Mouse (Mus musculus) forebrain, embryonic 13.5 days (tissue): ENCODE data around the gene Tpgs1. TPM values are rescaled to one million over a fixed set of nuclear protein-coding genes. Genes with fewer than 3 reads are reported as not detected.

Experiments used
- ATAC-seq: fragments of 200-750 bp; cut with Nextera tagmentation; 2 replicates; pipeline ENCODE4 v1.8.0; 2017
- H3K27ac ChIP-seq: fragments of 300-500 bp; sonication (generic); 2 replicates; pipeline ENCODE4 v1.5.1; 2015; ENCODE audit warnings: inconsistent platforms, mild to moderate bottlenecking, moderate library complexity
- H3K27me3 ChIP-seq: fragments of 300-500 bp; sonication (generic); 2 replicates; pipeline ENCODE4 v1.6.1; 2015; ENCODE audit warnings: mild to moderate bottlenecking, inconsistent platforms
- H3K36me3 ChIP-seq: fragments of 300-500 bp; sonication (generic); 2 replicates; pipeline ENCODE4 v1.6.1; 2015; ENCODE audit warnings: mild to moderate bottlenecking, inconsistent platforms; ENCODE audit not compliant: poor library complexity, severe bottlenecking
- H3K4me1 ChIP-seq: fragments of 300-500 bp; sonication (generic); 2 replicates; pipeline ENCODE4 v1.6.1; 2015; ENCODE audit warnings: inconsistent platforms
- H3K4me2 ChIP-seq: fragments of 300-500 bp; sonication (generic); 2 replicates; pipeline ENCODE4 v1.6.1; 2015; ENCODE audit warnings: inconsistent platforms, mild to moderate bottlenecking, moderate library complexity
- H3K4me3 ChIP-seq: fragments of 300-500 bp; sonication (generic); 2 replicates; pipeline ENCODE4 v1.5.1; 2015; ENCODE audit warnings: mild to moderate bottlenecking, inconsistent platforms
- H3K9ac ChIP-seq: fragments of 300-500 bp; sonication (generic); 2 replicates; pipeline ENCODE4 v1.6.1; 2015; ENCODE audit warnings: mild to moderate bottlenecking, inconsistent platforms
- H3K9me3 ChIP-seq: fragments of 300-500 bp; sonication (generic); replicated peaks from 2 replicates; pipeline ENCODE4 v1.6.1; 2016; ENCODE audit warnings: inconsistent platforms
- whole genome bisulfite sequencing: fragments of 180-500 bp; shearing (Covaris S2); methylation state at CpG from one replicate; pipeline ENCODE4 v1.1.7; 2015; 5-methylcytosine and 5-hydroxymethylcytosine counted together
- polyA plus RNA-seq: library from polyadenylated mRNA; unstranded; fragments of >200 nt; fragmentation: Nextera tagmentation; extraction: Ambion mirVana; gene quantifications from 2 replicates; pipeline ENCODE4 v1.2.1, GENCODE M21; 2015

Tpgs1 gene
- polyA plus RNA-seq, 1 experiment from 2014 or later = 67.8 TPM

DNA sequence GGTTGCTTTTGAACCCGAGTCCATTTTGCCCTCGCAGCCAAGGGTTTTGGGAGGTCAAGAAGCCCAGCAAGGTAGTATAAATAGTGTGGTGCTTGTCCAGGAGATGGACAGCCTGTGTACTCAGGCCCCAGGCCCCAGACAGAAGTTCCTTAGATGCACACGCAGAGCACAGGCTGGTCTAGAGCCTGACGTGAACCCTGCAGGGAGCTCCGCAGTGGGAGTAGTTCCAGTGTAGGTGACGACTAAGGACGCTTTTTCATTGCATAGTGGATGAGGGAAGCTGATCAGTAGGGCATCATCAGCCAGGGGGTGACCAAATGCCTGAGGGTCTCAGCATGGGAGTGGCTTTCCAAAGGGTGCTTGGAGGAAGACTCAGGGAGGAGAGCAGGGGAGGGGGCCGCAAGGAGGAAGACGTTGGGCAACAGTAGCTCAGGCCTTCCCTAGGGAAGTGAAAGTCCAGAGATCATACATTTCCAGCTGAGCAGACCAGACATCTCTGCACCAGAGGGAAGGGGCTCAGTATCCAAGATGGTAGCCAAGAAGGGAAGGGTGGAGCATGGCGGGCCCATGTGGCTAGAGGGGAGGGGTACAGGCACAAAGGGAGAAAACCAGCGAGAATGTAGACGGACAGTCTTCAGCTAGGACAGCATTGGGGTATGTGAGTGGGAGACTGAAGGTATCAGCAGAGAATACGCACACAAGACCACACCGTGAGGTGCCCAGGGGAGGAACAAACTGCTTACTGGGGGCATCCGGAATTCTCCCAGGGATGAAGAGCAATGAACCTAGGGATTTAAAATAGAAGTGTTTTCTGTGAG is 1.1 kb downstream of the Tpgs1 start:
- peaks cover 23% of the 10 kb centered on the region for H3K4me1 ChIP-seq
- H3K27me3 ChIP-seq = no peaks in the 10 kb centered on the region
- H3K9ac ChIP-seq = peak overlapping the region; percentile 93
- no peaks in the 10 kb centered on the region for H3K9me3 ChIP-seq
- H3K27ac ChIP-seq = peak overlapping the region; percentile 94
- peaks cover 20% of the 10 kb centered on the region for H3K36me3 ChIP-seq
- WGBS = 34% methylated on average over 15 of the region's 15 CpGs
- peak overlapping the region; percentile 90 for H3K4me3 ChIP-seq
- peak overlapping the region; percentile 97 for H3K4me2 ChIP-seq
- peak; percentile 22 for ATAC-seq

DNA sequence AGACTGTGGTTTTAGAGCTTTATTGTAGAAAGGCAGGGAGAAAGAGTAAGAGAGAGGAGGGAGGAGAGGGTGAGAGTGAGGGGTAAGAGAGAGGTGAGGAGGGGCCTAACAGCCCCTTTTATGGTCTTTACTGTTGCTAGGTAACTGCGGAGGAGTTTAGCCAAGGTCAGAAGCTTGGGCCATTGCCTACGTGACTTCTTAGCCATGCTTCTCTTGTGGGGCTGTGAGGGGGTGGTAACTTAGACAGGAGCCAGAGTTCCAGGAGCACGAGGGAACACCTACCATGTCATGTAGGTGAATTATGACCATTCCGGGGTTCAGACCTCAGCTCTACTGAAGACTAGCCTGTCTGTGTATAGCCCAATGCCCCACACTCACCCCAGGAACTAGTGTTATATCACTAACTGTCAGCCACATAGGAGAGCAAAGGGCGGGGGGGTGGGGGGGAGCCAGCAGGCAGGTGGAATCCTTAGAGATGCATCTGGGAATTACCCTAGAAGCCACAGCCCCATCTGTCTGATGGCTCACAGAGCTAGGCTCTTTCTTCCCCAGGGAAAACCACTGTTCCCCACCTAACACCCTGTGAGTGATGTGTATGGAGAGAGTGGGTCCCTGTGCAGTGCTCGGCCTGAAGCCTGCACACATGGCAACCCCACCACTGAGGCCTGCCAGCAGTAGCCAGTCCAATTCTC is 2.4 kb downstream of the Tpgs1 start:
- Histone ChIP-seq H3K27ac (no peak overlapping the region), H3K36me3 (peaks cover 32% of the 10 kb centered on the region), H3K9ac (peak overlapping the region; percentile 27; the same call in 1 of the 2 replicates), H3K4me3 (no peak overlapping the region), H3K4me1 (peaks cover 23% of the 10 kb centered on the region), H3K9me3 (no peaks in the 10 kb centered on the region), H3K27me3 (no peaks in the 10 kb centered on the region), H3K4me2 (0 out of 2 replicates have a peak overlapping the region, but pooled peaks have one; percentile 97)
- no peak for ATAC-seq
- 81% methylated on average over 6 of the region's 6 CpGs for WGBS

DNA sequence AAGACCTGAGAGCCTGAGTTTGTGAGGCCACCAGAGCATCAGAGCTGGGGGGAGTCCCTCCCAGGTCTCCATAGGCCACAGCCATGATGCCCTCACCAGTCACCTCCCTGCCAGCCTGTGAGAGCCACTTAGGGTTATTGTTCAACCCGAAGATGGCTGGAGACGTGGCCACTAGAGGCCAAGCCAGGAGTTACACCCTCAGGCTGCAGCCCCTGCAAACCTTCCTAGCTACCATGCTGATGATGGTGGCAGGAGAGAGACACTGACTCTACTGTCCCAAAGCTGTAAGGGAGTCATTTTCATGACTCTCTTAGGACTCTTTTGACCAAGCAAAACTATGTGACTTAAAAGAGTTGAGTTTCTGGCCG is 2.9 kb downstream of the Tpgs1 start:
- ATAC-seq = no peak
- WGBS = 64% methylated on average over 3 of the region's 3 CpGs
- H3K27ac ChIP-seq = no peak overlapping the region

DNA sequence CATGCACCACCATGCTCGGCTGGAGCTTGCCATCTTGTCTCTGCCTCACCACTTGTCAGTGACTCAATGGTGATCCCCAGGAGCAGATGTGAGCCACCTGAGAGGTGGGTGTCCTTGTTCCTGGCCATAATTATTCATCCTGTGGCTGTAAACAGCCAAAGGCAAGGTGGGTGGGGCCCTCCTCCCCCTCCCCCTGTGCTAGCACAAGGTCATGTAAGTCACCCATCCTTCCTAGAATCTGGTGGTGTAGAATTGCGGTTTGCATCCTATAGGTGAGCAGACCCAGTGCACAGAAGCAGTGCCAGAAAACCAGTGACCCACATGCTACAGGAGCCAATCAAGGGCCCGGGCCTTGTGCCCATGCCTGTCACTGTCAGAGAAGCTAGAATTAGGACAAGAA is 3.9 kb downstream of the Tpgs1 start:
- H3K27ac ChIP-seq = no peak overlapping the region
- no peak overlapping the region for H3K9ac ChIP-seq
- H3K4me3 ChIP-seq = no peak overlapping the region
- H3K36me3 ChIP-seq = peaks cover 35% of the 10 kb centered on the region
- H3K9me3 ChIP-seq = no peaks in the 10 kb centered on the region
- 90% methylated on average over 3 of the region's 3 CpGs for WGBS
- no peak for ATAC-seq
- no peak overlapping the region for H3K4me2 ChIP-seq
- no peaks in the 10 kb centered on the region for H3K27me3 ChIP-seq
- peaks cover 22% of the 10 kb centered on the region for H3K4me1 ChIP-seq

More for the DNA sequence above, 2.9 kb downstream of the Tpgs1 start:
- Histone ChIP-seq H3K4me1 (peaks cover 23% of the 10 kb centered on the region), H3K9me3 (no peaks in the 10 kb centered on the region), H3K36me3 (peaks cover 35% of the 10 kb centered on the region), H3K27me3 (no peaks in the 10 kb centered on the region), H3K4me2 (no peak overlapping the region), H3K9ac (peak overlapping the region; percentile 27; the same call in 1 of the 2 replicates), H3K4me3 (no peak overlapping the region)

DNA sequence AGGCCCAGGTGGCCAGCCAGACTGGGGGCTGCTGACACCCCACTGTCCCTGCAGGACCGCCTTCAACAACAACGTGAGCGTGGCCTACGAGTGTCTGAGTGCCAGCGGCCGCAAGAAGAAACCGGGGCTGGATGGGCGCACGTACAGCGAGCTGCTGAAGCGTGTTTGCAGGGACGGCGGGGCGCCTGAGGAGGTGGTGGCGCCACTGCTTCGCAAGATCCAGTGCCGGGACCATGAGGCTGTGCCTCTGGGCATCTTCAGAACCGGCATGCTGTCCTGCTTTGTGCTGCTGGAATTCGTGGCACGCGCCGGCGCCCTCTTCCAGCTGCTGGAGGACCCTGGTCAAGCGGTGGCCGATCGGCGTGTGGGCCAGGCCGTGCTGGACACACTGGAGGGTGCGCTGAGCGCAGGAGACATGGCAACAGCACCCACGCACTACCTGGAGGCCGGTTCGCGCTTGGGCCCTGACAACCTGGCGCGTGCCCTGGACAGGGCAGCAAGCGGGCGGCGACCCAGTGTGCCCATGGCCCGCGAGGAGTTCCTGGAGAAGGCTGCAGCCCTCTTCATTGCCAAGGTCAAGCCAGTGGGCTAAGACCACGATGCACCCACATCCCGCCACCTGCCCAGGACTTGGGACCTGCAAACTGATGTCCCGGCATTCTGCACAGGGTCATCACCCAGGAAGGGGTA is 6.3 kb downstream of the Tpgs1 start:
- no peaks in the 10 kb centered on the region for H3K27me3 ChIP-seq

DNA sequence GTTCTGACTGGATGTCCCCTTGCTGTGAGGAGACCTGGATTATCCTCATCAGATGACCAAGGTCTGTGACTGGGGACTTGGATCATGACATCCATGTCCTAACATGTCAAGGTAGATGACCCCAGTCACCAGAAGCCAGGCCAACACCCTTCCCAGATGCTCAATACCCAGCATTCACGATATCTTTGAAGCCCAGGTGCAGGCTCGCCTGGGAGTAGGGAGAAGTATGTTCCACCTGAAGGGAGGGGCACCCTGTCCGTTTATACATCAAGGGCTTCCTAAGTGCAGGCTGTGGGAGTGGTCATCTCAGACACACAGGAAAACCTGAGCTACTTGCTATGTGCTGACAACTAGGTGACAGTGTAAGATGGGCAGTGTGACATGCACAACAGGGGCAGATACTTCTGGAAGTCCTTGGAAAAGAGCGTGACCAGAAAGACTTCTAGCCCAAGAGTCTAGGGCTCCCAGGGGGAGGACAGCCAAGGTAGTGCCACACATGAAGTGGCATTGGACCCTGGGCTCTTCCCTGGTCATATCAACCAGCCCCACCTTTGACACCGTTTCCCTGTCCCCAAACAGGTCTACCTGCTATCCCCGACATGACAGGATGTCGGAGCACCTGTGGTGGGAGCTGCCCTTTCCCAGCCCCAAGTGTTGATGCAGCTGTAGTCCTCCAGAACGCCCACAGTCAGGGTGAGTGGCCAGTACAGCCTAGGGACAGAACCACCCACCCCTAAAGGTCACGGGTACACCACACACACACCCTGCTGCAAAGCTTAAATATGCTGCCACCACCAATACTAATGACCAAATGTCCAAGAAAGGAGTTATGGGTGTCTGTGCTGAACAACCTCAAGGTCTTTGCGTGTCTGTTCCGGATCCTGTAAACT is 11.7 kb downstream of the Tpgs1 start:
- Histone ChIP-seq H3K4me1 (peaks cover 26% of the 10 kb centered on the region), H3K4me3 (peak overlapping the region; percentile 92), H3K36me3 (peaks cover 27% of the 10 kb centered on the region), H3K9me3 (no peaks in the 10 kb centered on the region), H3K27ac (peak overlapping the region; percentile 86), H3K27me3 (no peaks in the 10 kb centered on the region), H3K9ac (peak overlapping the region; percentile 88), H3K4me2 (peak overlapping the region; percentile 93)
- ATAC-seq = peak; percentile 31
- 45% methylated on average over 11 of the region's 11 CpGs for WGBS

More for the DNA sequence above, 6.3 kb downstream of the Tpgs1 start:
- H3K4me2 ChIP-seq = no peak overlapping the region
- no peak overlapping the region for H3K4me3 ChIP-seq
- H3K9me3 ChIP-seq = no peaks in the 10 kb centered on the region
- H3K4me1 ChIP-seq = peaks cover 10% of the 10 kb centered on the region
- no peak for ATAC-seq
- no peak overlapping the region for H3K27ac ChIP-seq
- H3K9ac ChIP-seq = no peak overlapping the region
- WGBS = 64% methylated on average over 44 of the region's 44 CpGs
- H3K36me3 ChIP-seq = peaks cover 35% of the 10 kb centered on the region

DNA sequence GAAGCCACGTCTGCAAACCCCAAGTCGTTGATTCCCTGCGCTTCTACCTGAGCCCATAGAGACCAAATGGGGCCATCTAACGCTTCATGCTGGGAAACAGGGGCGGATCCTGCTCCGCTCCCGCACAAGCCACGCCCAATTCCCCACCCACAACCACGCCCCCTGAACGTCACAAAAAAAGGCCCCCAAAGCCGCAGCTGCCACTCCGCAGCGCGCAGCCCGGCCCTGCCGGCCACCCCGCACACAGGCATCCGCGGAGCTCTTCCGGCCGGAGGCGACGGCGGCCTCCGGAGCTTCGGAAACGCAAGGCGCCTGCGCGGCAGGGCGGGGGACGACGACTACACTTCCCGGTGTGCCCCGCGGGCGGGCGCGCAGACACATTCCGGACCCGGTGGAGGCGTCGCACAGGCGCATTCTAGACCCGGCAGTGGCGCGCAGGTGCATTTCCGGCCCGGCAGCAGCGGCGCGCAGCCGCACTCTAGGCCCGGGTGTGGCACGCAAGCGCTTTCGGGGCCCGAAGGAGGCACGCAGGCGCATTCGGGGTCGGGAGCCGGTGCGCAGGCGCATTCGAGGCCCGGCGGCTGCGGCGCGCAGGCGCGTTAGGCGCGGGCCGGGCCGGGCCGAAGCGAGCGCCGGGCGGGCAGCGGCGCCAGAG is 12.5 kb downstream of the Tpgs1 start, which contains the start of gene Cdc34:
Gene Cdc34, plus strand, starts transcription at position 605 of the 655 bp plus-strand sequence.
- under 1% methylated on average over 50 of the region's 84 CpGs for WGBS
- H3K4me3 ChIP-seq = peak within 1 kb of the TSS; percentile 92
- peak within 1 kb of the TSS; percentile 86 for H3K27ac ChIP-seq
- H3K4me1 ChIP-seq = peaks cover 26% of the 10 kb centered on the region
- H3K9me3 ChIP-seq = no peaks in the 10 kb centered on the region
- peak; percentile 96 for ATAC-seq
- peak within 1 kb of the TSS; percentile 88 for H3K9ac ChIP-seq
- no peaks in the 10 kb centered on the region for H3K27me3 ChIP-seq
- peak within 1 kb of the TSS; percentile 93 for H3K4me2 ChIP-seq
- H3K36me3 ChIP-seq = peaks cover 28% of the 10 kb centered on the region

DNA sequence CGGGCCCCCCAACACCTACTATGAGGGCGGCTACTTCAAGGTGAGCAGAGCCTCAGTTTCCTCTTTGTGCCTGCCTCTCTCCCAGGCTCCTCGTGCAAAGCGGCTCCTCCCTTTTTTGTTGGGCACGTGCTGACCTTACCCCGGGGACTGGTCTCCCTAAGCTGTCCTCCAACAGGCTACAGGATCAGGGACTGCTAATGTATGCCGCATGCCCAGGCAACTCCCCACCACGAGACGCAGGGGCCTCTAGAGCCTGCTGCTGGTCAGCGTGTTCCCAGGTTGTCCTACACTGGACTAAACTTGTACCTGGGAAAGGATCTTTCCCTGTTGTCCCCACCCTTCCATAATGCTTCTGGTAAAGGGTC is 13.4 kb downstream of the Tpgs1 start:
- WGBS = 0% methylated on average over 10 of the region's 10 CpGs

DNA sequence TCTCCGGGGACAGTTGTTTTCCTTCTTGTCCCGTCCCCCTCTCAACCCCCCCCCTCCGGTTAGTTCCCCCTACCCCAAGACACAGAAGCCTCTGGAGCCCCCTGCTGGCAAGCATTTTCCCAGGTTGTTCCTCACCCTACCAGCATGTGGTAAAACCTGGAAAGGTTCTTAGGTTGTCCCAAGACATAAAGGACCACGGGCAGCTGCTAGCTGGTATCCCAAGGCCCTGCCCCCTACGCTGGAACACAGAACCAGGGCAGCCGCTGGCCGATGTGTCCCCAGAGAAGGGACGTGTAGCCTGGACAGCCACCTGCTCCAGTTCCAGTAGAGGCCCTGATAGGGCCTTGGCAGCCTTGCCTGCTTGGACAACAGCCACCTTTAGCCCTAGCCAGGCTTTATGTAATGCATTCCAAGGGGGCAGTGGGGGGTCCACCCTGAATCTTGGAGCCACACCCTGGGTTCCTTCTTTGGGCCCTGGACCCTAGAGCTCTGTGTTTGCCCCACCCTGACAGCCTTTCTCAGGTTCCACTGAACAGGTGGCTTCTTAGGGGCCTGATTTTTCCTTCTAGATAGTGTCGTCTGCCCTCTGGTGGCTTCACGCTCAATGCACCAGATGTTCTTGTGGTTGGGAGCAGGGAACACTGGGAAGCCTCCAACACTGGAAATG is 13.9 kb downstream of the Tpgs1 start:
- peak overlapping the region; percentile 86 for H3K27ac ChIP-seq
- 5% methylated on average over 10 of the region's 10 CpGs for WGBS

More for the DNA sequence above, 13.4 kb downstream of the Tpgs1 start:
- ATAC-seq = peak; percentile 2; the same call in 1 of the 2 replicates
- Histone ChIP-seq H3K9me3 (no peaks in the 10 kb centered on the region), H3K4me1 (peaks cover 26% of the 10 kb centered on the region), H3K4me2 (peak overlapping the region; percentile 93), H3K27ac (peak overlapping the region; percentile 86), H3K9ac (peak overlapping the region; percentile 88), H3K27me3 (no peaks in the 10 kb centered on the region), H3K4me3 (peak overlapping the region; percentile 92), H3K36me3 (peaks cover 35% of the 10 kb centered on the region)

DNA sequence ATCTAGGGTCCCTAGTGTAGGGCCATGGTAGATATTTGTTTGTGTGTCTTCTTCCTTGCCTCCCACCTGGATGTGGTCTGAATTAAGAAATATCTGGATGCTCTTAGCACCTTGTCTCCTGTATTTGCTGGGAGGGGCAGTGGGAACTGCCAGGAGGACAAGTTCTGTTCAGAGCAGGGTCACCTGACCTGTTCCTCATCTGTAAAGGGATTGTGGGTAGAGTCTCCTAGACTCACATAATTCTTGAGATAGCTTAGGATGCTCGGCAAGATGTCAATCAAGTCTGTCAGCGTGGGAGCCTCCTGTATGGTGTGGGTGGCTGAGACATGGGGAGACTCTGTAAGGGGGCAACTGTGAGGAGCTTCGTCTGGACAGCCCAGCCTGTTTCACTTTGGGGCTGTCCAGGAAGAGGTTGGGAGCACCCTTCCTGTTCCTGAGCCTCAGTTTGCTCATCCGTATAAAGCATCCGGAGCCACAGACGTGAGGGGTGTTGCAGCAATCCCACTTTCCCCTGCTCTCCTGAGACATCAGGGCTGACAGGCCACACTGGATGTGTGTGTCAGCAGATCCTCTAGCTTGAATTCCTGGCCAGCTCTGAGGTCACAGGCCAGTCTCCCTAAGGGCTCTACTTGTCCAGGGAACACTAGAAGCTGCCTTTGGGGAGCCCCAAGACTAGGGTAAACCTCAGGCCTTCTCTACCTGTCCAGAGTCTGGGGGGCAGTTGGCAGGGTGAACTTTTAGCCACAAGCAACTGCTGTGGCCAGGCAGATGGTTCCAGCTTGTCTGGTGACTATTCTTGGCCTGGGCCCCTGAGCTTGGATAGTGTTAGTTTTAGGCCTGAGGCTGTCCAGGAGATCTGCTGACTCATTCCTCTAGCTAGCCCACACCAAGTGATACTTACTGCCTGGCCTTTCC is 14.8 kb downstream of the Tpgs1 start:
- Histone ChIP-seq H3K9ac (peak overlapping the region; percentile 88), H3K36me3 (peaks cover 50% of the 10 kb centered on the region), H3K4me2 (peak overlapping the region; percentile 93), H3K4me1 (peaks cover 26% of the 10 kb centered on the region), H3K27me3 (no peaks in the 10 kb centered on the region), H3K9me3 (no peaks in the 10 kb centered on the region), H3K27ac (no peak overlapping the region), H3K4me3 (peak overlapping the region; percentile 92)
- no peak for ATAC-seq
- 92% methylated on average over 6 of the region's 6 CpGs for WGBS

More for the DNA sequence above, 13.9 kb downstream of the Tpgs1 start:
- peak overlapping the region; percentile 93 for H3K4me2 ChIP-seq
- ATAC-seq = no peak
- no peaks in the 10 kb centered on the region for H3K27me3 ChIP-seq
- peaks cover 40% of the 10 kb centered on the region for H3K36me3 ChIP-seq
- peak overlapping the region; percentile 88 for H3K9ac ChIP-seq
- peaks cover 26% of the 10 kb centered on the region for H3K4me1 ChIP-seq
- no peaks in the 10 kb centered on the region for H3K9me3 ChIP-seq
- peak overlapping the region; percentile 92 for H3K4me3 ChIP-seq
